Mouse (Mus musculus): ENCODE results near the gene Hist2h3c2.

GRCm38 (mm10) chr3:96255926-96256593, 17.1 kb upstream of the Hist2h3c2 start:
- no peak for TF ChIP-seq POLR2A (IDR thresholded peaks at IDR 0.05; ENCODE audit: borderline replicate concordance, low read depth, low read length)
- no peak for TF ChIP-seq CTCF (IDR thresholded peaks at IDR 0.05; ENCODE audit: low read depth, low read length)
